Mouse (Mus musculus): ENCODE results near the gene Leng1.
"Not testable (repeated sequence)": the region's sequence is repeated elsewhere in the genome, so short reads cannot be mapped to it uniquely, and the experiment has no call there.

GRCm38 (mm10) chr7:3694949-3695305, 29.3 kb upstream of the Leng1 start:
- not testable (repeated sequence) for TF ChIP-seq CTCF (conservative IDR thresholded peaks at IDR 0.05; ENCODE audit: low read length); NANOG (IDR thresholded peaks at IDR 0.05; ENCODE audit: borderline replicate concordance, low read length)

Measured in E14TG2a.4 (cell line).